In the genomic region with DNA sequence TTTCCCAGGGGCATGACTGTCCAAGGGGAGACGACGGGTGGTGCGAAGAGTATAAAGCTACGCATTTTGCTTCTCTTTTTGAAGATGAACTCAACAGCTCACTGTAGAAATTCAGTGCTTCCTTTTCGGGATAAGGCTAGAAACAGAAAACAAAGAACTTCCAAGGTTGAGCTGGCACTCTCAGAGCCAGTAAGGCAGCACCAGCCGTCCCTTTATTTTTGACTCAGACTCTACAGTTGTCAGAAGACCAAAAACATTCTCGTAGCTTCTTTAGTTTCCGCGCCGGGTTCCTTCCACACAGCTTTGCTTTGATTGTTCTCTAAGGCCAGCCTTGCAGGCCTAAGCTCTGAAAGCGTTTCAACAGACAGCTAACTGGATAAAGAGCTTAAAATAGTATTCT, we compare ENCODE assay signal across 26 mouse cellular contexts.
DNase-seq lines count a peak whose midpoint lies in the region; ATAC-seq lines count a peak whose summit lies in the region.
"Had no signal": no experiment of that assay in that cellular context is flagged by ENCODE, and none has a peak within 500 bp of the region (broad histone marks: within the 10 kb centered on the region; RNA-seq: fewer than 3 reads in every experiment).

No protein-coding gene starts in this region.

- DNase-seq in frontal cortex, adult 2 months (ENCODE audit: extremely low spot score in 1 of 2, low spot score in 1 of 2), result no peak
- no peak for DNase-seq in heart, adult 11 months
- DNase-seq in midbrain, embryonic 10.5 days (ENCODE audit: low spot score), result no peak
- no peak for DNase-seq in midbrain, embryonic 11.5 days (ENCODE audit: low spot score, missing footprints)
- DNase-seq in gastrocnemius, postnatal 36 days, result no peak
- DNase-seq: adrenal gland, postnatal 10 days; cerebellum, adult 11-12 months; cerebellum, postnatal 25 days; embryo, embryonic 11 days; gastrocnemius, postnatal 25 days; kidney, postnatal 4 days; liver; liver, postnatal 0 days; lung, postnatal 10 days; right cerebral cortex, adult 18-20 months; spleen, adult 18-20 months; thymus, postnatal 25 days had no signal

- intact Hi-C loops in gastrocnemius, postnatal 36 days (cut with DNase I), result no loop called here

- no peak overlapping the region for H3K9ac ChIP-seq in heart, embryonic 14.5 days (ENCODE audit: low read length)
- no peak overlapping the region for H3K9ac ChIP-seq in midbrain, embryonic 11.5 days (ENCODE audit: low read length)
- H3K9ac ChIP-seq in midbrain, embryonic 16.5 days (ENCODE audit: low read depth, low read length), result no peak overlapping the region
- H3K9ac ChIP-seq: kidney, embryonic 15.5 days; liver, postnatal 0 days; neural tube, embryonic 12.5 days had no signal

- 31% methylated on average over 11 of the region's 11 CpGs for WGBS in heart, embryonic 14.5 days
- 34% methylated on average over 11 of the region's 11 CpGs for WGBS in midbrain, embryonic 10.5 days
- 36% methylated on average over 11 of the region's 11 CpGs for WGBS in midbrain, embryonic 11.5 days
- 28% methylated on average over 11 of the region's 11 CpGs for WGBS in midbrain, embryonic 16.5 days

- no peaks in the 10 kb centered on the region for H3K27me3 ChIP-seq in heart, embryonic 14.5 days (ENCODE audit: control insufficient read depth, insufficient read depth, low read length)
- no peaks in the 10 kb centered on the region for H3K27me3 ChIP-seq in midbrain, embryonic 10.5 days (ENCODE audit: low read depth, poor library complexity, severe bottlenecking)
- no peaks in the 10 kb centered on the region for H3K27me3 ChIP-seq in midbrain, embryonic 11.5 days (ENCODE audit: control insufficient read depth, insufficient read depth, low read length)
- H3K27me3 ChIP-seq in midbrain, embryonic 16.5 days (ENCODE audit: control insufficient read depth, insufficient read depth, low read depth, low read length), result no peaks in the 10 kb centered on the region
- H3K27me3 ChIP-seq: kidney, embryonic 15.5 days; neural tube, embryonic 12.5 days had no signal

- peak; percentile 62 for ATAC-seq in frontal cortex, adult (ENCODE audit: low TSS enrichment)
- ATAC-seq in heart, embryonic 14.5 days (ENCODE audit: insufficient number of reproducible peaks, insufficient read depth, low FRiP score, low read depth), result no peak
- ATAC-seq in midbrain, embryonic 11.5 days (ENCODE audit: low FRiP score), result no peak
- peak; percentile 62; the same call in 1 of the 2 replicates for ATAC-seq in midbrain, embryonic 16.5 days
- ATAC-seq: activated CD4-positive, CD25-positive, alpha-beta regulatory T cell, adult 4 months; inflammation-experienced regulatory T-cells, adult 6 months; liver, postnatal 0 days had no signal

- peak overlapping the region; percentile 9 to 46; a peak in 1 of 4 replicates for H3K27ac ChIP-seq in heart, embryonic 14.5 days (replicated peaks in 1 of 2; ENCODE audit: control insufficient read depth in 1 of 2, insufficient read depth in 1 of 2, low read depth in 2 of 2, low read length in 2 of 2)
- H3K27ac ChIP-seq in midbrain, embryonic 10.5 days (replicated peaks), result 0 out of 2 replicates have a peak overlapping the region, but pooled peaks have one; percentile 33
- no peak overlapping the region for H3K27ac ChIP-seq in midbrain, embryonic 11.5 days (ENCODE audit: low read depth, low read length)
- H3K27ac ChIP-seq in midbrain, embryonic 16.5 days (ENCODE audit: low read length), result no peak overlapping the region
- H3K27ac ChIP-seq: forebrain, embryonic 10.5 days; kidney, embryonic 15.5 days; neural tube, embryonic 12.5 days had no signal

- H3K36me3 ChIP-seq in heart, embryonic 14.5 days (ENCODE audit: control insufficient read depth, insufficient read depth, low read length), result no peaks in the 10 kb centered on the region
- H3K36me3 ChIP-seq in midbrain, embryonic 10.5 days, result no peaks in the 10 kb centered on the region
- no peaks in the 10 kb centered on the region for H3K36me3 ChIP-seq in midbrain, embryonic 11.5 days (ENCODE audit: control insufficient read depth, insufficient read depth, low read length)
- no peaks in the 10 kb centered on the region for H3K36me3 ChIP-seq in midbrain, embryonic 16.5 days (ENCODE audit: control insufficient read depth, insufficient read depth, low read length)
- H3K36me3 ChIP-seq: forebrain, embryonic 10.5 days; G1E; kidney, embryonic 15.5 days; neural tube, embryonic 12.5 days had no signal

- H3K4me2 ChIP-seq in heart, embryonic 14.5 days (ENCODE audit: low read length), result peak overlapping the region; percentile 8; the same call in 1 of the 2 replicates
- H3K4me2 ChIP-seq in midbrain, embryonic 11.5 days, result no peak overlapping the region
- no peak overlapping the region for H3K4me2 ChIP-seq in midbrain, embryonic 16.5 days (ENCODE audit: low read length)
- H3K4me2 ChIP-seq: kidney, embryonic 15.5 days; neural tube, embryonic 12.5 days had no signal

- no peaks in the 10 kb centered on the region for H3K9me3 ChIP-seq in heart, embryonic 14.5 days (ENCODE audit: control insufficient read depth, low read length)
- no peaks in the 10 kb centered on the region for H3K9me3 ChIP-seq in midbrain, embryonic 10.5 days (replicated peaks)
- no peaks in the 10 kb centered on the region for H3K9me3 ChIP-seq in midbrain, embryonic 11.5 days (ENCODE audit: control insufficient read depth, low read length)
- H3K9me3 ChIP-seq in midbrain, embryonic 16.5 days (replicated peaks; ENCODE audit: control insufficient read depth, low read length, poor library complexity, severe bottlenecking), result no peaks in the 10 kb centered on the region
- H3K9me3 ChIP-seq: forebrain, embryonic 10.5 days; G1E; kidney, embryonic 15.5 days; neural tube, embryonic 12.5 days had no signal

- no peak overlapping the region for H3K4me3 ChIP-seq in heart, embryonic 14.5 days (ENCODE audit: control insufficient read depth in 1 of 2, insufficient read depth in 1 of 2, low read depth in 1 of 2, low read length in 2 of 2)
- H3K4me3 ChIP-seq in midbrain, embryonic 10.5 days, result no peak overlapping the region
- H3K4me3 ChIP-seq in midbrain, embryonic 11.5 days (ENCODE audit: low read depth, low read length), result no peak overlapping the region
- H3K4me3 ChIP-seq in midbrain, embryonic 16.5 days (ENCODE audit: low read depth, low read length), result no peak overlapping the region
- H3K4me3 ChIP-seq: forebrain, embryonic 10.5 days; kidney, embryonic 15.5 days; neural tube, embryonic 12.5 days had no signal

- peaks cover 0 to 5% of the 10 kb centered on the region in 2 experiments; a peak in 3 of 4 replicates for H3K4me1 ChIP-seq in heart, embryonic 14.5 days (ENCODE audit: control insufficient read depth in 2 of 2, insufficient read depth in 2 of 2, low read length in 2 of 2)
- peaks cover 6% of the 10 kb centered on the region for H3K4me1 ChIP-seq in midbrain, embryonic 10.5 days
- H3K4me1 ChIP-seq in midbrain, embryonic 11.5 days (ENCODE audit: control insufficient read depth, insufficient read depth, low read length), result 0 out of 2 replicates have a peak, but pooled peaks cover 2% of the 10 kb centered on the region
- H3K4me1 ChIP-seq in midbrain, embryonic 16.5 days (ENCODE audit: control insufficient read depth, insufficient read depth, low read length), result no peaks in the 10 kb centered on the region; the same call in 1 of the 2 replicates
- H3K4me1 ChIP-seq: forebrain, embryonic 10.5 days; kidney, embryonic 15.5 days; neural tube, embryonic 12.5 days had no signal

Comparison
In these comparisons a context has a peak if more than half of its experiments do, and no peak if none do; other contexts are left out.
1. ATAC-seq: peak in frontal cortex, adult (single experiment) and midbrain, embryonic 16.5 days (single experiment); none in heart, embryonic 14.5 days (single experiment) and midbrain, embryonic 11.5 days (single experiment).
2. H3K27ac ChIP-seq: peak in heart, embryonic 14.5 days (2 of 2) and midbrain, embryonic 10.5 days (single experiment); none in midbrain, embryonic 11.5 days (single experiment) and midbrain, embryonic 16.5 days (single experiment).